Mouse (Mus musculus): ENCODE measurements around the gene Map3k5. TPM values are rescaled to one million over a fixed set of nuclear protein-coding genes. Genes with fewer than 3 reads are reported as not detected.

The Map3k5 gene
- polyA plus RNA-seq, 1 experiment from 2014 or later: 14.8 TPM

GRCm38 (mm10) chr10:19977557-19977956 is 43.3 kb downstream of the Map3k5 start:
- CTCF ChIA-PET: interaction anchor here (1.9 to 2.0 kb wide), 2 partner anchors 10 to 96 kb away, joined by 4 to 5 read pairs; no protein-coding TSS in a partner anchor
- DNase-seq (ENCODE audit: low read depth, low spot score): no peak
- in situ Hi-C loops (cut with MboI; ENCODE audit: low pct_unique_long_range_greater_than_20kb): no loop called here
- no peak for ATAC-seq
- POLR2A ChIA-PET: interaction anchor here (0.6 kb wide), 1 partner anchor 42 kb away, joined by 3 read pairs; no protein-coding TSS in a partner anchor
- no peaks in the 10 kb centered on the region for H3K27me3 ChIP-seq
- peak; percentile 37 for TF ChIP-seq CTCF (IDR thresholded peaks at IDR 0.05)

- no peaks in the 10 kb centered on the region for H3K27me3 ChIP-seq
- no peak for TF ChIP-seq CTCF (IDR thresholded peaks at IDR 0.05)
- ChIA-PET CTCF (interaction anchor here (1.9 to 2.0 kb wide), 2 partner anchors 9 to 94 kb away, joined by 4 to 5 read pairs; no protein-coding TSS in a partner anchor), POLR2A (no interaction called here)
- DNase-seq (ENCODE audit: low read depth, low spot score): no peak
- no peak for ATAC-seq
- in situ Hi-C loops (cut with MboI; ENCODE audit: low pct_unique_long_range_greater_than_20kb): no loop called here
Observed at GRCm38 (mm10) chr10:19978662-19979199, 44.5 kb downstream of the Map3k5 start.

- ATAC-seq (no peak), DNase-seq (ENCODE audit: low read depth, low spot score) (no peak)
- TF ChIP-seq CTCF (IDR thresholded peaks at IDR 0.05): no peak
- no peaks in the 10 kb centered on the region for H3K27me3 ChIP-seq
- in situ Hi-C loops (cut with MboI; ENCODE audit: low pct_unique_long_range_greater_than_20kb): no loop called here
- POLR2A ChIA-PET: no interaction called here
- CTCF ChIA-PET: interaction anchor here (1.0 to 1.6 kb wide), 3 partner anchors 10 to 85 kb away, joined by 3 to 4 read pairs (median 3); no protein-coding TSS in a partner anchor
Observed at GRCm38 (mm10) chr10:19987736-19988135, 53.5 kb downstream of the Map3k5 start.

GRCm38 (mm10) chr10:19989986-19990385 is 55.7 kb downstream of the Map3k5 start:
- in situ Hi-C loops (cut with MboI; ENCODE audit: low pct_unique_long_range_greater_than_20kb): no loop called here
- DNase-seq (ENCODE audit: low read depth, low spot score) (no peak), ATAC-seq (no peak)
- CTCF ChIA-PET: interaction anchor here (1.7 kb wide), 1 partner anchor 13 kb away, joined by 3 read pairs; no protein-coding TSS in a partner anchor
- TF ChIP-seq CTCF (IDR thresholded peaks at IDR 0.05): no peak
- POLR2A ChIA-PET: no interaction called here
- no peaks in the 10 kb centered on the region for H3K27me3 ChIP-seq

- ChIA-PET CTCF (interaction anchor here (0.6 to 1.7 kb wide), 3 partner anchors 14 to 56 kb away, joined by 3 to 4 read pairs (median 3); no protein-coding TSS in a partner anchor), POLR2A (interaction anchor here (1.0 kb wide), 1 partner anchor 56 kb away, joined by 3 read pairs; the partner anchor contains the start of gene Map3k5)
- in situ Hi-C loops (cut with MboI; ENCODE audit: low pct_unique_long_range_greater_than_20kb): no loop called here
- DNase-seq (ENCODE audit: low read depth, low spot score) (no peak), ATAC-seq (no peak)
- no peaks in the 10 kb centered on the region for H3K27me3 ChIP-seq
- TF ChIP-seq CTCF (IDR thresholded peaks at IDR 0.05): no peak
Observed at GRCm38 (mm10) chr10:19990638-19991037, 56.4 kb downstream of the Map3k5 start.

- ChIA-PET CTCF (interaction anchor here (0.6 to 1.7 kb wide), 5 partner anchors 14 to 57 kb away, joined by 3 to 4 read pairs (median 3); no protein-coding TSS in a partner anchor), POLR2A (interaction anchor here (1.0 kb wide), 1 partner anchor 57 kb away, joined by 3 read pairs; the partner anchor contains the start of gene Map3k5)
- in situ Hi-C loops (cut with MboI; ENCODE audit: low pct_unique_long_range_greater_than_20kb): no loop called here
- ATAC-seq: peak; percentile 63
- no peak for TF ChIP-seq CTCF (IDR thresholded peaks at IDR 0.05)
- peak; percentile 64 for DNase-seq (ENCODE audit: low read depth, low spot score)
- H3K27me3 ChIP-seq: no peaks in the 10 kb centered on the region
Observed at GRCm38 (mm10) chr10:19991237-19991865, 57.1 kb downstream of the Map3k5 start.

GRCm38 (mm10) chr10:19991866-19992252 is 57.6 kb downstream of the Map3k5 start:
- no peaks in the 10 kb centered on the region for H3K27me3 ChIP-seq
- ATAC-seq (peak; percentile 51), DNase-seq (ENCODE audit: low read depth, low spot score) (peak; percentile 48)
- POLR2A ChIA-PET: interaction anchor here (0.6 kb wide), 1 partner anchor 17 kb away, joined by 3 read pairs; no protein-coding TSS in a partner anchor
- TF ChIP-seq CTCF (IDR thresholded peaks at IDR 0.05): peak; percentile 37
- in situ Hi-C loops (cut with MboI; ENCODE audit: low pct_unique_long_range_greater_than_20kb): no loop called here
- CTCF ChIA-PET: interaction anchor here (0.8 to 1.7 kb wide), 4 partner anchors 15 to 57 kb away, joined by 3 to 4 read pairs (median 3); no protein-coding TSS in a partner anchor

- ATAC-seq (no peak), DNase-seq (ENCODE audit: low read depth, low spot score) (no peak)
- ChIA-PET POLR2A (no interaction called here), CTCF (interaction anchor here (1.6 kb wide), 1 partner anchor 61 kb away, joined by 5 read pairs; the partner anchor contains the start of gene Map3k5)
- in situ Hi-C loops (cut with MboI; ENCODE audit: low pct_unique_long_range_greater_than_20kb): no loop called here
- TF ChIP-seq CTCF (IDR thresholded peaks at IDR 0.05): no peak
- H3K27me3 ChIP-seq: no peaks in the 10 kb centered on the region
Observed at GRCm38 (mm10) chr10:19994469-19995450, 60.5 kb downstream of the Map3k5 start.

- DNase-seq (ENCODE audit: low read depth, low spot score): no peak
- no peaks in the 10 kb centered on the region for H3K27me3 ChIP-seq
- in situ Hi-C loops (cut with MboI; ENCODE audit: low pct_unique_long_range_greater_than_20kb): no loop called here
- ChIA-PET POLR2A (no interaction called here), CTCF (no interaction called here)
- ATAC-seq: no peak
- no peak for TF ChIP-seq CTCF (IDR thresholded peaks at IDR 0.05)
Observed at GRCm38 (mm10) chr10:19996151-19996550, 61.9 kb downstream of the Map3k5 start.
